Mouse (Mus musculus) kidney, postnatal 14 days (tissue): ENCODE results near the gene Knop1.

Experiments used
- DNase-seq: peaks from one replicate; pipeline ENCODE4 v3.0.0; 2022; ENCODE audit warnings: mixed read lengths

Knop1 gene

DNA sequence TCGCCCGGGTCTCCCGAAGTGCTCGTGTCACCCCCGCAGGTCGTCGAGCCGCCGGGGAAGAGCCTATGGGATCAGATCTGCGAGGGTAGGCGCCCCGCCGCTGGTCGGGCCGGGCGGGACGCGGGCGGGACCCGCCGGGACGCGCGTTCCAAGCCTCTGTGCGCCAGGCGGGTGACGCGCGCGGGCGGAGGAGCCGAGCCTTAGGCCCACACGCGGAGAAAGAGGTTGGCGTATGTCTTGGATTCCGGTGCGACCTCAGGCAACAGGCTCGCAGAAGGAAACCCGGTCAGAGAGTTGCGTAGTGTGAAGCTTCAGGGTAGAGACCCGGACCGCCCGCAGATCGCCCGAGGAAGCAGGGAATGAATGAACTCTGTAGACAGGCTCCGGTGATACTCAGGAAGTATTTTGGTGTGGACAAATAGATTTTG, at the start of gene Knop1:
Gene Knop1 (minus strand): TSS at position 378 of the 428 bp plus-strand sequence.
- DNase-seq, result no peak

DNA sequence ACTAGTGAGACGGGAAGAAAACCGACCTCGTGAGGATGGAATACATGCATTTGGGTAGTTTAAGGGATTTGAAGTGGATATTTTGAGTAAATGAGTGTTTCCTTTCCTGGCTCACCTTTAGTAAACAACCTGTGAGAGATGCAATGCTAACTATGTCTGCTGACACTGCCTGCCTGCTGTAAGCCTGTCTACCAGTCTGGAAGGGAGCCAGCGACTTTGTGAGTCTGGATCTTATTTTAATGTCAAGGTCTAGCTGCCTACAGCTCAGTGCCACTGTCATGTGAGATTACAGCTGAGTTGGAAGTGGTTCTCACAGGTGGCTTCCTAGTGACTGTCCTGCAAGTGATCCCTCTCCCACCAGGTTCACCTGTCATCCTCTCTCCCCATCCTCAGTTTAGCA, 48.5 kb upstream of the Knop1 start:
- DNase-seq, result no peak

DNA sequence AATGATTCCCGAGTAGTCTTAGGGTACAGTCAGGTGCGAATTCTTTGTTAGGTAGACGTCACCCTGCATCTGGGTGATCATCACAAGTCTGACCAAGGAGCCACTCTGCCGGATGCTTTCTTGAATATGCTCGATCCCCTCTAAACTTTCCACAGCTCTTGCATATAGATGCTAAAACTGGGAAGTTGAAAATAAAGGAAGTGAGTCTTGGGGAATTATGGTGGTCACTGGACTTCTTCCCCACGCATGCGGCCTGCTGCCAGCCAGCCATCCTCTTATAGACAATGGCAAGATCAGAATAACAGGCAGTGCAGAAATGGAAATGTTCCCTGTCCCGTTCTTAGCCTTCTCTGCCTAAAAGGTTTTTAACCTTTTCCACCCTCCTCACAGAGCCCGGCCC, 47.8 kb upstream of the Knop1 start:
- no peak for DNase-seq

DNA sequence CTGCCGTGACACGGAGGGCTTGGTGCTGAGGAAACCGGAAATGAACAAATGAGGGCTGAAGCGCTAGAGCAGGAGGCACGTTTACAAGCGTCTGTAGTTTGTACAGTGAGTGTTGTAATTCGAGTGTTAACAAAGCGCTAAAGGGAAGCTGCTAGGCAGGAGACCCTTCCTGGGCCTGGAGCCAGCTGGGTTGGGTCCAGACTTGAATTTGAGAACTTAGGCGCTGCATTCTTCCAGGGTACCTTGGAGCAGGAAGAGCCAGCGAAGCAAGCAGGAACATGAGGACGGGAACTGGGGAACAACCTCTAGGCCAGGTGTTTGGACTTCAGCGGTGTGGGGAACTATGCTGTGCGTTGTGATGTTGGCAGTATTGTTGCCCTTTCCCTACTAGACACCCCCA, 46.9 kb upstream of the Knop1 start:
- DNase-seq, result peak; percentile 56

DNA sequence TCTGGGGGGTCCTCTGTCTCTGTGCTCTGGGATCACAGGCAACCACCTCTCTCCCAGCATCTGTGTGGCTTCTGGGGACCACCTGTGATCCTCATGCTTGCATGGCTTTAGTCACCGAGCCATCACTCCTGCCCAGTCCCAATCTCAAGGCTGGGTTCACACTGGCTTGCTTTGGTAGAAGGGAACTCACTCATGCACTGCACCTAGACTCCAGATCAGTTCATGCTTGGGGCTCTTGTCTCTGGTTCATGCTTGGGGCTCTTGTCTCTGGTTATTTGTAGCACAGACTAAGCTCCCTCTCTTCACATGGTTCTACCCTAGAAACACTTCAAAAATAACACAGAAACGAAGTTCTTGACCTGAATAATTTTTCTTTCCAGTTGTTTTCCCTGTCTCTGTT, 44.0 kb upstream of the Knop1 start:
- no peak for DNase-seq

DNA sequence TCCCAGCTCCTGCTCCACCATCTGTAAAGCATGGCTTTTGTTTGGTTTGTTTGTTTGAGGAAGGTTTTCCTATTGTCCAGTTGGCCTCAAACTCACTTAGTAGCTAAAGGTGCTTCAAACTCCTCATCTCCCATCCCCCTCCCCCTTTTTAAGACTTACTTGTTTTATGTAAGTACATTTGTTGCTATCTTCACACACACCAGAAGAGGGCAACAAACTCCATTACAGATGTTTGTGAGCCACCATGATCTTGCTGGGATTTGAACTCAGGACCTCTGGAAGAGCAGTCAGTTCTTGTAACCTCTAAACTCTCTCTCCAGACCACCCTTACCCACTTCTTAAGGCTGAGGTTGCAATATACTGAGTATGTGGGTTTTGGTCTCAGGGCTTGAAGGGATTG, 42.0 kb upstream of the Knop1 start:
- DNase-seq, result no peak

DNA sequence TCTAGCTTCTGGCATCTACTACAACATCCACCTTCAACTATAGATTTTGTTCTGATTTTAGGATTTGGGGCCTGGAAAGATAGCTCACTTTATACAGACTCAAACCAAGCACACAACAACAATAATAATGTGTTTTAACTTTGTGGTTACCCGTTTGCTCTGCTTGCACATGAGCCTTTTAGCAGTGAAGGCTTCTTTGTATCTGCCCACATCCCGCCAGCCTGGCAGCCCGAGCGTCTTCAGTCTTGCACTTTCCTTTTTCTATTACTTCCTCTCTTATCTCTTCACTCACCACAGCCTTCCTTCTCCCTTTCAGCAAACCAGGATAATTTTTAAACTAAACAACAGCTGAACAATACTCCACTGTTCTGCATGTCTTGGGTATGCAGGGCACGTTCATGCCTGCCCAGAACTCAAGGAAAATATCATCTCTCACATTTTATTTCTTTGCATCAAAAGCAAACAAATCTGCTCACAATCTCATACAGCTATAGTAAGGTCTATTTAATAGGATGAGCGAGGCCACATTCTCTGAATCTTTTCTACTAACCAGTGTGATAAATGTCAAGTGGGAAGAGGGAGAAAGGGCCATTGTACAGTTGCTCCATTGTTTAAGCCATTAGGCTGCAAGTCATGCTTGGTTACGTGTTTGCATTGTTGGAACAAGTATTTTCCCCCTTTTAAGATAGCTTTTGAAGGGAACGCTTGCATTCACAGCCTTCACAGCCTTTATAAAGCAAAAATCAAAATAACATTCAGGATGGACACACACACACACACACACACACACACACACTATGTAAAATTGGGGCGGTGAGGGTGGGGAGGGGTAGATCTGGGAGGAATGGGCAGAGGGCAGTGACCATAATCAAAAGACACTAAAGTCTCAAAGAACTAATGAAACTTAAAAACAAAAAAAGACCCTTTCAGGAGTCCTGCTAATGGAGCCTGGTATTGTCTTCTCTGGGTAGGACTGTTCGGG, 39.7 kb upstream of the Knop1 start:
- DNase-seq, result no peak

DNA sequence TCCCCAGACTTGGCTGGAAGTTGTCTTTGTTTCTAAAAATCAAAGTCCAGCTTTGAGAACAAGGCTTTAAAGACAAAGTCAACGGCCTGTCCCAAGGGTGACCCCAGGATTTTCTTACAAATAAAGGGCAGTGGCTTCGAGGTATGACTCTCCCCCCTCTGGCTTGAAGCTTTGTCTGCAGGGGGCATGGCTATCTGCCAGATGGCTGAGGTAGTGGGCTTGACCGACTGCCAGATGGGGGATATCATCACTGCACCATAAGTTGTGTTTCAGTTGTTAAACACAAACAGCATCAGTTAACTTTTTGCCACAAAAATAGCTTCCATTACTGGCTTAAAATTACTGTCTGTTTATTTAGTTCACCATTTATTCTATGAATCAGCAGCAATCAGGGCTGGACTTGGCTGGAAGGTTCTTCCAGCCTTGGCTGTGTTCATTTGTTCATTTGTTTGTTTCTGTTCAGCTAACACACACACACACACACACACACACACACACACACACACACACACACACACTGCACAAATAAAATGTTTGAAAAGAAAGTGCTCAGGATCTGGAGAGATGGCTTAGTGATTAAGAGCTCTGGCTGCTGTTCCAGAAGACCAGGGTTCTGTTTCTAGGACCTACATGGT, 33.1 kb upstream of the Knop1 start:
- DNase-seq, result no peak

DNA sequence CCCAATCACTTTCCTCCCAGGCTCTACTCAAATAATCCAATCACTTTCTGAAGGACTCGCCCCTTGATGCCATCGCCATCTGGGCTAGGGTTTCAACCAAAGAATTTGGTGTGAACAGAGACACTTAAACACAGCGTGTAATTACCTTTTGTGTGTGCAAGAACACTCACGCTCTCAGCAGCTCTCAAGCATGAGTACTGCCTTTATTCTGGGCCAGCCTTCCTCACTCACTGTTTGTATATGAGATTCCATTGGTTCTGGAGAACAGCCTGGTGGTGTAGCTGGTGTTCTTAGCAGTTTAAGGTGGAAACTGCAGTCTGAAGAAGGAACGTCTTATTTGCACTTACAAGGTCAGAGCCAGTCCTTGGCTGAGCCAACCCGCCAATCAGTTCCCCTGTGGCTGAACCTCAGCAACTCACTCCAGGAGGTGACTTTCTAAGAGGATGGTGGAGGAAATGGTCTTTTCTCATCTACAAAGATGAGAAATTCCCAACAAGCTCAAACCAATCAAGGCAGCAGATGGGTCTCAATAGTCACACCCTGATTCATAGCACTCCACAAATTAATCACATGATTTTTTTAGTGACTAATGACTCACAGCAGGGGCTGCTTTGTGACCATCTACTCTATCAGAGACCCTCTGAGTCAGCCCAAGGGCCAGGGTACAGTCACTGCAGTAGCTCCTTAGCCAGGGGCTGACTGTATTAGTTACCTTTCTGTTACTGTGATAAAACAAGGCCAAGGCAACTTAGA, 31.4 kb upstream of the Knop1 start:
- no peak for DNase-seq

DNA sequence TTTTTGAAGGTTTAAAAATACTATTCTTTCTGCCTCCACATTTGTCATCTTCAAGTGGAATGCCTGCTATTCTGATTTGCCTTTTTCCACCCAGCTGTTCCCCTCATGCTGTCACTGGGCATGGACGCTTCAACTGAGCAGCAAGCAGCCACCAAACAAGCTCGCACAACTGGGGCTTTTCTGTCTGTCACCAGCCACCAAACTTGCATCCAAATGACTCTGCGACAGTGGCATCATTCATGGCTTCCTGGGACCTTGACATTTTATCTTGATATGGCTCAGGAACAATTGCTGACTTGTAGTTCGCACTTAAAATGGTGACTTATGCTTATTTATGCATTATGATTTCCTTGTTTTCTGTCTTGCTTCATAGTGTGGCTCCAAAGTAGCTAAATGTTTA, 28.9 kb upstream of the Knop1 start:
- DNase-seq, result no peak

DNA sequence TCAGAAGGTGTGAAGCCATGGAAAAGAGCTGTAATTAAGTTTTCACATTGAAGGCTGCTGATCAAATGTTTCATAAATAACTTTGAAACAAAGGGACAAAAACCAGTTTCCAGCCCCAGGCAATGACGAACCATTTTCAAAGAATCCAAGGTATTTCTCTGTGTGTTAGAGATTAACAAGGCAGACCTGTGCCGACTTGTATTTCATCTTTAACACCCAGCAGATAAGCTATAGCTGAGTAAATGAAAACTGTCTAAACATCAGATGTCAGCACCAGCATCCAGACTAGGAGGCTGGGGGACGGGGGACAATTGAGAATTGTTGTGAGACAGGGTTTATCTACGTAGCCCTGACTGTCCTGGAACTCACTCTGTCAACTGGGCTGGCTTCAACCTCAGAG, 27.9 kb upstream of the Knop1 start:
- no peak for DNase-seq

DNA sequence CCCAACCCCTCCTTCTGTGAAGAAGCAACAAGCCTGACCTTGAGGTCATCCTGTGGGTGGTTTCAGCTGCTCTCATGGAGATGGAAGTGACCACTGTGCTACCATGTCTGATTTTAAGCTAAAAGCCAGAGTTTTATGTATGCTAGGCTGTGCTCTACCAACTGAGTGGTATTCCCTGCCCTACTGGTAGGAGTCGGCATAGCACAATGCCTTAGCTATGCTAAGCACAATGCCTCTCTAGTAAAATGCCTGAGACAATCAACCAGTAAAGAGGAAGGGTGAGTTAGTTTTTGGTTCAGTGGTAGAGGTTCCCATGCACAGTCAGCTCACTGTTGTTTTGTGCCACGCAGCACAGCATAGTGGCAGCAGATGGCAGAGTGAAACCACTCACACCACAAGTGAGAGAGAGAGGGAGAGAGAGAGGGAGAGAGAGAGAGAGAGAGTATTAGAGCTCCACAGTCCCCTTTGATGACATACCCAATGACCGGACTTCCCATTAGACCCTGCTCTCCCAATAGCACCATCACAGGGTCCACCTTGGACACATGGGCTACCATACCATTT, 23.5 kb upstream of the Knop1 start:
- no peak for DNase-seq

DNA sequence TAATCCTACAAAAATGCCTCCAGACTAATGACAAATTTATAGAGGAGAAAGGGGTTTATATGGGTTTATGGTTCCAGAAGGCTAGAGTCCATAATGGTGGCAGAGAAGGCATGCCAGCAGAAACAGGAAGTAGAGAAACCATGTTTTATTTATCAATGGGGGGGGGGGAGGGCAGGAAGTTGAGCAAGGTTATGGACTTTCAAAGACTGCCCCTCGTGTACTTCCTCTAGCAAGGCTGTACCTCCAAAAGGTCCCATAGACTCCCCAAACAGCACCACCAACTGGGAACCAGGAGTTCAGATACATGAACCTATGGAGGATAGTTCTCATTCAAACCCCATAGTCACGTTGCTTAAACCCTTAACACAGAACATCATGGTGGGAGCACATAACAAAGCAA, 9.3 kb upstream of the Knop1 start:
- DNase-seq, result no peak

DNA sequence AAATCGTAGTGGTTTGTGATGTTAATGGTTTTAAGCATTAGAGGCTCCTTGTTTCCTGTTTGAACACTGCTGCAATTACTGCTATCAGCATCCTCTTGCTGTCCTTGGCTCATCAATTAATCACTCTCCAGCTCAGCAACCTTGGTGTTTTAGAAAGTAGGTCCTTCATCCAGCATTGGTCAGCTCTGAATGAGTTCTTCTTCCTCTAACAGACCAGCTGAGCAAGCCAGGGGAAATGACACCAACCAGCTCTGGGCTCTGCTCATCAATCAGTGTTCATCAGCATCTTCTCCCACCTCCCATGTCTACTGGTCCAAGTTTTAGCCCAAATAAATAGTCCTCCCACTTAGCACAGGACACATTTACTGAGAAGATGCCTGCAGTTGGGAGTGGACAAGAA, 2.6 kb upstream of the Knop1 start:
- DNase-seq, result no peak

DNA sequence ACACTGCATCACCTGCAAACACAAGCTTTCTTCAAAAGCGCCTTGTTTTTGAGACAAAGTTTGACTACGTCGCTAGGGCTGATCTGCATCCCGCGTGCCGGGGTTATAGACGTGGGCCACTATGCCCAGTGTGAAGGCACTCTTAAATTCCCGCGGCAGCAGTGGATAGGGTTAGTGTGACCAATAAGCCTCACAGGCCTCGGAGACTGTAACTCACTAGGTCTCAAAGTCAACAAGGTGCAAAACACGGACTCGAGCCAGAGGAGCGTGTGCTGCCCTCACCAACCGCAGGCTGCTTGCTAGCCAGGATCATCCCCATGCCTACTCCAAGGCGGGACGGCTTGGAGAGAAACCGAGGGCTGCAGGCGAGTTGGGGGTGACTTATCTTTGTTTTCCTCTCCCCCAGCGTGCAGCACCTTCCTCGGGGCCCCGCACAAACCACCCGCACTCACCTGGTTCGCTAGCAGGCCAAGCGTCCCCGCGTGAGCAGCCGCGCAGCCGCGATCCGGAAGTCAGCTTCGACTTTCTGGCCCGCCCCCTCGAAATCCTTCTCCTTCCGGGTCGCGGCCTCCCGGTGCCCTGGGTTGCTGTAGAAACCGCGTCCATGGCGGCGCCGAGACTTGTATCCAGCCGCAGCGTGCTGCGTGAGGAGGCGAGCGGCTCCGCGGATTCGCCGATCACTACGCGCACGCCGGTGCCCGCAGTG, 730 bp downstream of the Knop1 start, which contains the start of gene Iqck:
Gene Iqck (plus strand): TSS at position 582 of the 706 bp plus-strand sequence.
- peak; percentile 93 for DNase-seq

DNA sequence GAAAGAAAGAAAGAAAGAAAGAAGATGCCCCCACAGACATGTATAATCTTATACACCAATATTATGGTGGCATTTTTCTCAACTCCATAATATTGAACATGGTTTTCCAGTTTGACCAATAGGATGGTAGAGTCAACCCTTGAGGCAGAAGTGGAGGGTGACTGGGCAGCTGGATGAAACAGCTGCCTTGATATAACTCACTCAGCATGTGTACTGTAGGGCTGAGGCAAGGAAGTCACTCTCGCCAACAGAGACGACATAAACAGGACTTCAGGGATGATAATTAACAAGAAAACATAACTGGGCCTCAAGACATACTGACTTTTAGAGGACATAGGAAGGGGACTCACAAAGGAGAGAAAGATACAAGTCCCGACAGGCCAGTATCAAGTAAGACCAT, 1.4 kb downstream of the Knop1 start:
- no peak for DNase-seq

DNA sequence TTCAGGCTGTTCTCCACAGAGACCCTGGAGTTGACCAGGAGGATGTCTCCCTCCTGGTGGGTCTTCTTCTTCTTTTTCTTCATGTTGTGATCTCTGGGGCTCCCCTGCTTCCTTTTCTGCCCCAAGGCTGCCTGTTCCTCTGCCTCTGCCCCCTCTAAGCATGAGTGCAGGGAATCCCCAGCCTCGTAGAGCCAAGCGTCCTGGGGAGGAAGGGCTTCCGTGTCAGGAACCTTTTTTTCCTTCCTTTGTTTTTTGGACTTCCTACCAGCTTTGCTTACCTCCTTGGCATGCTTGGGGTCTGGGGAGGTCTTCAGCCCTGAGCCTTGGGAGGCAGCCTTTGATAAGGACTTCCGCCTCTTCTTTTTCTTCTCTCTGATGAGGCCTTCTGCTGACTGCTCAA, 3.4 kb downstream of the Knop1 start:
- no peak for DNase-seq

DNA sequence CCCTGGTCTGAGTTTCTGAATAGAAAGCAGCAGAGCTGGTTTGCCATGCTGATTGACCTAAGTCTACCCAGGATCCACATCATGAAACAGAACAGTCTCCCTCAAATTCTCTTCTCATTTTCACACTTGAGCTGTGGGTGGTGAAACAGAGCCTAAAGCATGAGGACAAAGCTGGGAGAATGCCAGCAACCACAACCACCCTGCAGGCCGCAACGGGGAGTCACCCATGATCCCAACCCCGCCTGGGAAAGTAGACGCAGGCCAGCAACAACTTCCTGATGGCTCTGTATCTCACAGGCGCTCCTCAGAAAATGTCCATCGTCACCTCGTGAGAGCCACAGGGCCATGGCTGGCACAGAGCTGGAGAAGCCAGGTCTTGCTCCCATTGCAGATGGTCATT, 4.5 kb downstream of the Knop1 start:
- no peak for DNase-seq

DNA sequence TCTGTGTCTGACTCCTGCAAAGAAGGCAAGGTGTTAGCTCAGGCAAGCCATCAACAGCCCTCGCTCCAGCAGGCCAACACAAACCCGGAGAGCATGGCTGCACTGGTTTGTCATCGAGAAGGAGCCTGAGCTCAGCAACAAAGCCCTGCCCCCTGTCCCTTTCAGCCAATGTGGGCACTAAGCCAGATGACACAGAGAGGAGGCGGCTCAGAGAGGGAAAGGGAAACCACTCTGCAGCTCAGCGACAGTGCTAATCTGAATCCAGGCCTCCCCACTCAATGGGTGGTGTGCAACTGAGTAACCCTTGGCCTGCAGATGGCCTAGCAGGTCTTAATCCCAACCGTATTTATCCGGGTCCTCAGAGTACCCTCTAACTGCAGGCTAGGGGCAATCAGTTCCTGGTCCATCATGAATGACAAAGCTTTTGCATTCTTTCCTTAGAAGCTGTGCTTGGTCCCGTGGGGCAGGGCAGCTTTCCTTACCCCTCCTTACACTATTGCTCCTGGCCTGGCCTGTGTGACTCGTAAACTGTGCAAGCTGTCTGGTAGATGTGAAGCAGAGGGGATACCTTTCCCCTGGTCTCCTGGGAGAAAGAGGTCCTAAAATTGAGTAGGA, 5.3 kb downstream of the Knop1 start:
- DNase-seq, result no peak

DNA sequence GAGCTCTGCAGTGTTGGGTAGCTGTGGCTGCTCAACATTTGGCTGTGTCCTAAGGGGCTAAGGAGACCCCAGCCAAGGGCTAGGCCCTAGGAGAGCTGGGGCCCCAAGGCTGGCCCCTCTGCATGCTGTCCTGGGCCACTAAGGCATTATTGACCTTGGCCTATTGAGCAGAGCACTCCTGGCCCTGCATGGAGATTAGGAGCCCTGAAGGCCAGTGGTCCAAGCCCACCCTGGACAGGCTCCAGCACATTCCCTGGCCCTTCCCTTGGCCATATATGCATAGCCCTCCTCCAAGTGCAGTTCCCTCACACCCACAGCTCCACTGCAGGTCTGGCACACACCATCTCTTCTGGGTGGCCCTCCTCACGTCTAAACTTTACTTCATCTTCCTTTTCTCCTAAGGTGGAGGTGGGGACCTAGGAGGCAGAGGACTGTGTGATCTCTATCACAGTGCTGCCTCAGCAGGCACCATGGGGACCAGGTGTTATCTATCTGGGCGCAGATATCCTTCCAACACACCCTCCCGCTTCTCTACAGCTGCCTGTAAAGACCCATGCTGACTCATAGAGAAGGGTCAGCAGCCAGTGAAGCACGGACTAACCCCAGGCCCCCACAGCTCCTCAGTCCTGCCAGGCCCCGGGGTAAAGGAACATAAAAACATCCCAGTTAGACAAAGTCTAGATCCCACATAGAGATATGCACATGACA, 6.4 kb downstream of the Knop1 start:
- DNase-seq, result no peak

DNA sequence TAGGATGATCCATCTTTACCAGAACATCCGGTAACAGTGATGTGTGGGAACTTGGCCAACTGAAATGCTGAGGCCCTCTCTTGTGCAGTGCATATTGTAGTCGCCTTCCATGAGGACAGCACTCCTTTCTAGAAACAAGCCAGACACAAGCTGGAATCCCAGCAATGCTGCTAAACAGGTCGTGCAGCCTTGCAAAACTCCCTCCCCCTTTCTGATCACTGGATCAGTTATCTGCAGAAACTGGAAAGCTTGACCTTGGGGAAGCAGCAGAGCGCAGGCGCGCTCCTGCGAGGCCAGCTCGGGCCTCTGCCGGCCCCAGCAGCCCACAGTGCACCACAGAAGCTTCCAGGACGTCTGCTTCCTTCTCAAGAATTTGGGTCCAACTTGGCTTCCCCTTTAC, 7.3 kb downstream of the Knop1 start:
- DNase-seq, result peak; percentile 78
